Mouse (Mus musculus) forebrain, embryonic 14.5 days (tissue): ENCODE results near the gene Pigv. TPM values are rescaled to one million over a fixed set of nuclear protein-coding genes. Genes with fewer than 3 reads are reported as not detected.

ENCODE experiments used
- ATAC-seq: fragments of 200-750 bp; cut with Nextera tagmentation; 2 replicates; pipeline ENCODE4 v1.8.0; 2017; ENCODE audit warnings: mild to moderate bottlenecking, moderate library complexity
- DNase-seq: peaks from one replicate; pipeline ENCODE4 v3.0.0-alpha.2; 2015; ENCODE audit warnings: low spot score
- H3K27ac ChIP-seq: fragments of 300-500 bp; sonication (generic); 2 replicates; pipeline ENCODE4 v1.5.1; 2014; ENCODE audit warnings: low read depth, mild to moderate bottlenecking, control low read depth, low read length, moderate library complexity
- H3K27me3 ChIP-seq: fragments of 300-500 bp; sonication (generic); replicated peaks from 2 replicates; pipeline ENCODE4 v1.6.1; 2014; ENCODE audit warnings: low read length, control low read depth, mixed read lengths; ENCODE audit not compliant: control insufficient read depth, insufficient read depth
- H3K36me3 ChIP-seq: fragments of 300-500 bp; sonication (generic); 2 replicates; pipeline ENCODE4 v1.6.1; 2014; ENCODE audit warnings: low read length, control low read depth; ENCODE audit not compliant: control insufficient read depth, insufficient read depth
- H3K4me1 ChIP-seq: fragments of 300-500 bp; sonication (generic); 2 replicates; pipeline ENCODE4 v1.6.1; 2014; ENCODE audit warnings: antibody characterized with exemption, low read length, control low read depth; ENCODE audit not compliant: control insufficient read depth, insufficient read depth
- H3K4me2 ChIP-seq: fragments of 300-500 bp; sonication (generic); 2 replicates; pipeline ENCODE4 v1.6.1; 2014; ENCODE audit warnings: mild to moderate bottlenecking, control low read depth, low read length
- H3K4me3 ChIP-seq: fragments of 300-500 bp; sonication (generic); 2 replicates; pipeline ENCODE4 v1.5.1; 2014; ENCODE audit warnings: low read depth, low read length, control low read depth
- H3K9ac ChIP-seq: fragments of 300-500 bp; sonication (generic); 2 replicates; pipeline ENCODE4 v1.6.1; 2014; ENCODE audit warnings: mild to moderate bottlenecking, low read length, control low read depth, moderate library complexity
- H3K9me3 ChIP-seq: fragments of 300-500 bp; sonication (generic); replicated peaks from 2 replicates; pipeline ENCODE4 v1.6.1; 2016; ENCODE audit warnings: low read length, control low read depth, mixed read lengths; ENCODE audit not compliant: control insufficient read depth
- WGBS: fragments of 180-500 bp; shearing (Covaris S2); extraction: QIAGEN DNeasy Blood & Tissue Kit; methylation state at CpG from one replicate; pipeline ENCODE4 v1.1.7; 2014; 5-methylcytosine and 5-hydroxymethylcytosine counted together
- polyA plus RNA-seq: library from polyadenylated mRNA; unstranded; fragments of >200 nt; fragmentation: Nextera tagmentation; extraction: Ambion mirVana; gene quantifications from 2 replicates; pipeline ENCODE4 v1.2.1, GENCODE M21; 2014

Pigv gene
- polyA plus RNA-seq, 1 experiment from 2014 or later, result 7.0 TPM

GRCm38 (mm10) chr4:133666199-133666598, 6.2 kb downstream of the Pigv start:
- 89% methylated on average over 6 of the region's 6 CpGs for WGBS
- no peaks in the 10 kb centered on the region for H3K9me3 ChIP-seq

GRCm38 (mm10) chr4:133665118-133665517, 7.3 kb downstream of the Pigv start:
- 0 out of 2 replicates have a peak overlapping the region, but pooled peaks have one; percentile 7 for H3K9ac ChIP-seq
- H3K27ac ChIP-seq, result no peak overlapping the region
- 54% methylated on average over 11 of the region's 11 CpGs for WGBS

More at GRCm38 (mm10) chr4:133666199-133666598, 6.2 kb downstream of the Pigv start:
- Histone ChIP-seq H3K4me3 (no peak overlapping the region), H3K4me2 (no peak overlapping the region), H3K27ac (no peak overlapping the region), H3K4me1 (0 out of 2 replicates have a peak, but pooled peaks cover 7% of the 10 kb centered on the region), H3K27me3 (no peaks in the 10 kb centered on the region), H3K36me3 (peaks cover 15% of the 10 kb centered on the region; the same call in 1 of the 2 replicates), H3K9ac (no peak overlapping the region)
- ATAC-seq, result no peak
- no peak for DNase-seq

GRCm38 (mm10) chr4:133662945-133663344, 9.5 kb downstream of the Pigv start:
- Histone ChIP-seq H3K9me3 (no peaks in the 10 kb centered on the region), H3K36me3 (peaks cover 15% of the 10 kb centered on the region; the same call in 1 of the 2 replicates), H3K4me3 (no peak overlapping the region), H3K9ac (no peak overlapping the region), H3K27ac (no peak overlapping the region), H3K4me2 (no peak overlapping the region), H3K4me1 (peaks cover 20% of the 10 kb centered on the region), H3K27me3 (no peaks in the 10 kb centered on the region)
- DNase-seq, result no peak
- no peak for ATAC-seq
- 85% methylated on average over 8 of the region's 8 CpGs for WGBS

More at GRCm38 (mm10) chr4:133665118-133665517, 7.3 kb downstream of the Pigv start:
- DNase-seq, result no peak
- H3K9me3 ChIP-seq, result no peaks in the 10 kb centered on the region
- no peak overlapping the region for H3K4me3 ChIP-seq
- no peak overlapping the region for H3K4me2 ChIP-seq
- H3K27me3 ChIP-seq, result no peaks in the 10 kb centered on the region
- H3K4me1 ChIP-seq, result peaks cover 11% of the 10 kb centered on the region
- peaks cover 15% of the 10 kb centered on the region; the same call in 1 of the 2 replicates for H3K36me3 ChIP-seq
- ATAC-seq, result no peak

DNA sequence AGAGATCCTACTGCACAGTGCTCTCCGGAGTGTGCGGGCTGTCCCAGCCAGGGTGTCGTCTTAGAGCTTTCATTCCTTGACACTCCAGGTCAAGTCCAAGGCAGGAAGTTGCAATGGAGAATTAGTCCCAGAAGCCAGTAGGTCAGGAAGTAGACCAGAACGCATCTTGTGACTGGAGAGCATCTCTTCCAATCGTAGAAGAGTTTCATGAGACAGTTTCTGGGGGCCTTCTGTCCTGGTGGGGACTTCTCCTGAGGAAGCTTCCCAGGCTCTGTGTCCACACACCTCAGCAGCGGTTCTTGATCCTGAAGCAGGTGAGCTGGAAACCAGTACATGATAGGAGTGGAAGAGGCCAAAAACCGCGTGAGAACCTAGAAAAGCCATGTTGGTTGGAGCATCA, 10.0 kb downstream of the Pigv start:
- no peak overlapping the region for H3K9ac ChIP-seq
- H3K9me3 ChIP-seq, result no peaks in the 10 kb centered on the region
- WGBS, result 93% methylated on average over 8 of the region's 8 CpGs
- no peak overlapping the region for H3K4me3 ChIP-seq
- H3K27me3 ChIP-seq, result no peaks in the 10 kb centered on the region
- DNase-seq (no peak), ATAC-seq (no peak)
- no peak overlapping the region for H3K4me2 ChIP-seq
- H3K4me1 ChIP-seq, result peaks cover 20% of the 10 kb centered on the region
- H3K27ac ChIP-seq, result no peak overlapping the region
- H3K36me3 ChIP-seq, result peaks cover 15% of the 10 kb centered on the region; the same call in 1 of the 2 replicates

GRCm38 (mm10) chr4:133660193-133661155, 12.0 kb downstream of the Pigv start:
- WGBS, result 12% methylated on average over 10 of the region's 10 CpGs
- peak; percentile 87 for DNase-seq
- H3K9me3 ChIP-seq, result no peaks in the 10 kb centered on the region
- H3K27ac ChIP-seq, result peak overlapping the region; percentile 68
- no peaks in the 10 kb centered on the region for H3K27me3 ChIP-seq
- no peak overlapping the region for H3K4me3 ChIP-seq
- peak; percentile 86 for ATAC-seq
- H3K9ac ChIP-seq, result no peak overlapping the region
- peaks cover 20% of the 10 kb centered on the region for H3K4me1 ChIP-seq
- peaks cover 15% of the 10 kb centered on the region; the same call in 1 of the 2 replicates for H3K36me3 ChIP-seq
- peak overlapping the region; percentile 6 for H3K4me2 ChIP-seq

DNA sequence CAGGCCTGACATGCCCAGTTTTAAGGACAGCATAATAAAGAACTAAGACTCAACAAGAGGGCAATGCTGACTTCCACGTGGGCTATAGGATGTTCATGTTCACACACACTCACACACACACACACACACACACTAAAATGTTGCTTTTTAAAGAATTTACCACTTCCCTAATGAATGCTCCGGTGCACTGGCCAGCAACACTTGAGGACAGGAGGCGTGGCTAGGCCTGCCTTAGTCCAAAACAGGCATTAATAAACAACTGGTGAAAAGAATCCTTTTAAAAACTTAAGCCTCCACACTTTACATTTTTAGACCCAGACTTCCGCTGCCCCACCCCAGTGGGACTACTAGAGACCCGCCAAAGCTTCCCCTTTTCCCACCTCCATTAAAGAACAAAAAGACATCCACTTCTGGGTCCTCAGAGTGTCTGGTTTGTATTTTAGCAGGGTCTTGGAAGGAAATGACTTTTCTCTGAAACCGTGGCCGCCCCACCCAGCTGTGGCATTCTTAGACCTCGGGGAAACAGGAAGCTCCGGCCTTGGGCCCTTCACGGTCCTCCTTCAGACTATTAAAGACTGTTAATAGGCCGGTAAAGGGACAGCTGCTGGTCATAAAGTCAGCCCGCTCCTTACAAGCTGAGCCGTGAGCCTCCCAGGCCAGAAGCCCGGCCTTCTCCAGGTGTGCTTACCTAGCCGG, 12.8 kb downstream of the Pigv start:
- H3K27ac ChIP-seq, result peak overlapping the region; percentile 68; the same call in 1 of the 2 replicates
- H3K9ac ChIP-seq, result no peak overlapping the region
- H3K27me3 ChIP-seq, result no peaks in the 10 kb centered on the region
- DNase-seq (no peak), ATAC-seq (peak; percentile 3; the same call in 1 of the 2 replicates)
- WGBS, result 17% methylated on average over 15 of the region's 15 CpGs
- peaks cover 12% of the 10 kb centered on the region; the same call in 1 of the 2 replicates for H3K36me3 ChIP-seq
- no peak overlapping the region for H3K4me3 ChIP-seq
- no peaks in the 10 kb centered on the region for H3K9me3 ChIP-seq
- peaks cover 20% of the 10 kb centered on the region for H3K4me1 ChIP-seq
- H3K4me2 ChIP-seq, result peak overlapping the region; percentile 6

DNA sequence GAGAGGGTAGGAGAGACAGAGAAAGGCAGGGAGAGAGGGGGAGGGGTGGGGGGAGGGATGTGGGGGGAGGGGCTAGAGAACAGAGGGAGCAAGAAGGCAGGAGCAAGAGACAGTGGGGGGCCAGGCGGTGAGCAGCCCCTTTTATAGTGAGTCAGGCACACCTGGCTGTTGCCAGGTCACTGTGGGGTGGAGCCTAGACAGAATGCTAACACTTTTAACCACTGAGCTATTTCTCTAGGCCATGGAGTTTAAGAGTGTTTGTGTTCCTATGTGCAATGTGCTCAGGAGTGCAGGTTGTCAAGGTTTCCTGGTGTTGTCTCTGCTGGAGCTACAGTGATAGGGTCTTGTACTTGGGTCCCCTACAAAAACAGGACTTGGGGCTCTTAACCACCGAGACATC, 13.7 kb downstream of the Pigv start:
- ATAC-seq, result no peak

DNA sequence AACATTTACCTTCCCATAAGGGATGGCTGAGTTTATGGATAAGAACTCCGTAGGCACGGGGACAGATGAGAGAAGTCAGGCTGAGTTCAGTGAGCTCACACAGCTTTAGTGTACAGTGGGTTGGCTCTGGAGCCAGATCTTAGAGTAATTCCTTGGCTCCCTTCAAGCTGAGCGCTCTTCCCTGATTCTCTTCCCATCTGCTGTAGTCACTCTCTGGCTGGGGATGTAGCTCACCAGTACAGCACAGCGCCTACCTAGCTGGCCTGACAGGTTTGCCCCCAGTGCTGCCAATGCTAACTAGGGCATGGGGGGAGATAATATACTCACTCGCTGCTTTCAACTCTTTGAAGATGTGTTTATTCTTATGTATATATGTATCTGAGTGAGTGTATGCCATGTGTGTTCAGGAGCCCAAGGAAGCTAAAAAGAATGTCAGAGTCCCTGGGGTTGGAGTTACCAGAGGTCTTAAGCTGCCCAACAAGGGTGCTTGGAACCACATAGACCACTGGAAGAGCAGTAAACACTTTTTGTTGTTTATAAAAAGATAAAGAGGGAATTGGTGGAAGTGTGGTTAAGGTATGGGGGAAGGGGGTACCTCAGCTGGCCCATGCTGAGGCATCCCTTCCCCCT, 14.5 kb downstream of the Pigv start:
- Histone ChIP-seq H3K9me3 (no peaks in the 10 kb centered on the region), H3K4me1 (peaks cover 20% of the 10 kb centered on the region), H3K27me3 (no peaks in the 10 kb centered on the region), H3K27ac (no peak overlapping the region), H3K36me3 (peaks cover 8% of the 10 kb centered on the region; the same call in 1 of the 2 replicates), H3K4me2 (no peak overlapping the region), H3K9ac (no peak overlapping the region), H3K4me3 (no peak overlapping the region)
- WGBS, result 56% methylated on average over 5 of the region's 5 CpGs
- ATAC-seq, result no peak
- DNase-seq, result peak; percentile 54

More for the DNA sequence above, 13.7 kb downstream of the Pigv start:
- Histone ChIP-seq H3K4me3 (no peak overlapping the region), H3K27me3 (no peaks in the 10 kb centered on the region), H3K9ac (no peak overlapping the region), H3K27ac (no peak overlapping the region), H3K9me3 (no peaks in the 10 kb centered on the region), H3K4me1 (peaks cover 20% of the 10 kb centered on the region), H3K4me2 (no peak overlapping the region), H3K36me3 (peaks cover 8% of the 10 kb centered on the region; the same call in 1 of the 2 replicates)
- WGBS, result 45% methylated on average over 2 of the region's 2 CpGs
- DNase-seq, result no peak
